Mouse (Mus musculus) telencephalon, adult 2 months (tissue): Measurements from ENCODE around the gene Cdc45.
"Not testable (repeated sequence)": the region's sequence is repeated elsewhere in the genome, so short reads cannot be mapped to it uniquely, and the experiment has no call there.

ENCODE experiments used
- DNase-seq: peaks from one replicate; pipeline ENCODE4 v3.0.0-alpha.2; 2011; ENCODE audit warnings: low read depth, low spot score

Gene Cdc45

GRCm38 (mm10) chr16:18811468-18812384, at the start of gene Cdc45, which contains the start of gene Ufd1:
Gene Cdc45 (minus strand): TSS chr16:18811987.
Gene Ufd1 (plus strand): TSS chr16:18811779.
- peak; percentile 98 for DNase-seq

- no peak for DNase-seq
These were observed 48.4 kb upstream of the Cdc45 start for GRCm38 (mm10) chr16:18860186-18860585.

- no peak for DNase-seq
These were observed 46.8 kb upstream of the Cdc45 start for GRCm38 (mm10) chr16:18858551-18858950.

- not testable (repeated sequence) for DNase-seq
These were observed 37.9 kb upstream of the Cdc45 start for GRCm38 (mm10) chr16:18849521-18850190.

- no peak for DNase-seq
These were observed 34.6 kb upstream of the Cdc45 start for GRCm38 (mm10) chr16:18846301-18846820.

GRCm38 (mm10) chr16:18838346-18838745, 26.6 kb upstream of the Cdc45 start:
- no peak for DNase-seq

- DNase-seq, result peak; percentile 91
These were observed 24.9 kb upstream of the Cdc45 start, which contains the start of the genes 2510002D24Rik and Gm28539 for GRCm38 (mm10) chr16:18836468-18837208. Gene 2510002D24Rik (plus strand): TSS chr16:18836578. Gene Gm28539 (plus strand): TSS chr16:18836584.

GRCm38 (mm10) chr16:18836073-18836467, 24.3 kb upstream of the Cdc45 start:
- no peak for DNase-seq

GRCm38 (mm10) chr16:18833486-18833885, 21.7 kb upstream of the Cdc45 start:
- DNase-seq, result no peak

- DNase-seq, result no peak
These were observed 17.3 kb upstream of the Cdc45 start for GRCm38 (mm10) chr16:18829102-18829501.

- no peak for DNase-seq
These were observed 16.8 kb upstream of the Cdc45 start for GRCm38 (mm10) chr16:18828630-18829029.

- DNase-seq, result peak; percentile 62
These were observed 11.1 kb upstream of the Cdc45 start for GRCm38 (mm10) chr16:18822925-18823324.

- DNase-seq, result no peak
These were observed 10.6 kb upstream of the Cdc45 start for GRCm38 (mm10) chr16:18822356-18822755.

- no peak for DNase-seq
These were observed 661 bp upstream of the Cdc45 start for GRCm38 (mm10) chr16:18812385-18812910.

GRCm38 (mm10) chr16:18811032-18811431, 755 bp downstream of the Cdc45 start:
- DNase-seq, result no peak

- DNase-seq, result no peak
These were observed 2.8 kb downstream of the Cdc45 start for GRCm38 (mm10) chr16:18809001-18809400.

GRCm38 (mm10) chr16:18805746-18806145, 6.0 kb downstream of the Cdc45 start:
- DNase-seq, result no peak

- no peak for DNase-seq
These were observed 12.9 kb downstream of the Cdc45 start for GRCm38 (mm10) chr16:18798841-18799240.

- no peak for DNase-seq
These were observed 13.6 kb downstream of the Cdc45 start for GRCm38 (mm10) chr16:18798151-18798550.

GRCm38 (mm10) chr16:18796645-18797044, 15.1 kb downstream of the Cdc45 start:
- DNase-seq, result no peak

- peak; percentile 31 for DNase-seq
These were observed 16.4 kb downstream of the Cdc45 start for GRCm38 (mm10) chr16:18795223-18795899.
